Comparison of ENCODE assay signal across 12 mouse cellular contexts in the genomic region with DNA sequence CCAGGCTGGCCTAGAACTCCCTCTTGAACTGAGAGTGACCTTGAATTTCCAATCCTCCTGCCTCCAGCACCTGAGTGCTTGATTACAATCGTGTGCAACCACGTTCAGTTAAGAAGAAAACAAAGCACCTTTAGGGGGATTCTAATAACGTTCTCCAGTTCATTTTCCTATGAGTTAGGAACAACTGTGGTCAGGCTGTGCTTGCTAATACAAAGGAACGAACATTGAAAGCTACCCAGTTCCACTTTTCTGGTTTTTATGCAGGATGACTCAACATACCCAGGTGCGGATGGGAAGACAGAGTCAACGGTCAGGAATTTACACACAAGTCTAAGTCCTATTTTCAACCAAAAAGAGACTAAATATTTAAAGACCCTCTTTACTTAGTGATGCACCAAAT. TPM values are rescaled to one million over a fixed set of nuclear protein-coding genes. Genes with fewer than 3 reads are reported as not detected.
DNase-seq lines count a peak whose midpoint lies in the region; ATAC-seq and TF ChIP-seq lines count a peak whose summit lies in the region.
"Had no signal": no experiment of that assay in that cellular context is flagged by ENCODE, and none has a peak within 500 bp of the region (broad histone marks: within the 10 kb centered on the region; RNA-seq: fewer than 3 reads in every experiment).

No protein-coding gene starts in this region.

- no peaks in the 10 kb centered on the region; the same call in 1 of the 2 replicates for H3K36me3 ChIP-seq in lung, embryonic 14.5 days (ENCODE audit: insufficient read depth)
- peaks cover 4% of the 10 kb centered on the region; the same call in 1 of the 2 replicates for H3K36me3 ChIP-seq in forebrain, embryonic 16.5 days (ENCODE audit: control insufficient read depth, insufficient read depth)
- peaks cover 25% of the 10 kb centered on the region for H3K36me3 ChIP-seq in limb, embryonic 10.5 days
- peaks cover 2% of the 10 kb centered on the region; the same call in 1 of the 2 replicates for H3K36me3 ChIP-seq in neural tube, embryonic 14.5 days (ENCODE audit: control insufficient read depth, insufficient read depth, low read length)

- no peaks in the 10 kb centered on the region for H3K4me1 ChIP-seq in lung, embryonic 14.5 days (ENCODE audit: insufficient read depth)
- H3K4me1 ChIP-seq in forebrain, embryonic 16.5 days (replicated peaks; ENCODE audit: control insufficient read depth, insufficient read depth, low read length) = peaks cover 9% of the 10 kb centered on the region
- peaks cover 11% of the 10 kb centered on the region for H3K4me1 ChIP-seq in limb, embryonic 10.5 days
- 0 out of 2 replicates have a peak, but pooled peaks cover 2% of the 10 kb centered on the region for H3K4me1 ChIP-seq in neural tube, embryonic 14.5 days (ENCODE audit: control insufficient read depth, insufficient read depth, low read length)

- H3K4me2 ChIP-seq in lung, embryonic 14.5 days = peak overlapping the region; percentile 91
- peak overlapping the region; percentile 84 for H3K4me2 ChIP-seq in forebrain, embryonic 16.5 days (ENCODE audit: low read length)
- peak overlapping the region; percentile 80; the same call in 1 of the 2 replicates for H3K4me2 ChIP-seq in neural tube, embryonic 14.5 days (ENCODE audit: low read depth, low read length)

- no peaks in the 10 kb centered on the region for H3K27me3 ChIP-seq in lung, embryonic 14.5 days (ENCODE audit: insufficient read depth, low read length)
- no peaks in the 10 kb centered on the region for H3K27me3 ChIP-seq in forebrain, embryonic 16.5 days (replicated peaks; ENCODE audit: control insufficient read depth, insufficient read depth, low read length)
- H3K27me3 ChIP-seq in limb, embryonic 10.5 days (ENCODE audit: low read depth, poor library complexity, severe bottlenecking) = no peaks in the 10 kb centered on the region
- H3K27me3 ChIP-seq in neural tube, embryonic 14.5 days (ENCODE audit: control insufficient read depth, insufficient read depth, low read length) = no peaks in the 10 kb centered on the region

- no peak overlapping the region for H3K4me3 ChIP-seq in lung, embryonic 14.5 days (ENCODE audit: low read depth, low read length)
- no peak overlapping the region for H3K4me3 ChIP-seq in forebrain, embryonic 16.5 days (replicated peaks; ENCODE audit: low read length)
- H3K4me3 ChIP-seq in limb, embryonic 10.5 days = peak overlapping the region; percentile 66
- H3K4me3 ChIP-seq in neural tube, embryonic 14.5 days (ENCODE audit: low read depth, low read length) = no peak overlapping the region; the same call in 1 of the 2 replicates

- no peak for DNase-seq in lung, embryonic 14.5 days
- no peak for DNase-seq in lung, postnatal 4 days
- DNase-seq in limb, embryonic 10.5 days (ENCODE audit: low spot score) = no peak
- no peak for DNase-seq in ovary, adult 18-20 months (ENCODE audit: low spot score)
- no peak for DNase-seq in testis, postnatal 10 days (ENCODE audit: low spot score)
- DNase-seq: adrenal gland, postnatal 10 days; cerebellum, postnatal 10 days; kidney, postnatal 4 days had no signal

- H3K9me3 ChIP-seq in lung, embryonic 14.5 days (ENCODE audit: low read depth, low read length) = no peaks in the 10 kb centered on the region
- H3K9me3 ChIP-seq in forebrain, embryonic 16.5 days (ENCODE audit: control insufficient read depth, low read length) = no peaks in the 10 kb centered on the region
- H3K9me3 ChIP-seq in limb, embryonic 10.5 days (replicated peaks) = no peaks in the 10 kb centered on the region
- no peaks in the 10 kb centered on the region for H3K9me3 ChIP-seq in neural tube, embryonic 14.5 days (ENCODE audit: control insufficient read depth, low read length)

- H3K27ac ChIP-seq in lung, embryonic 14.5 days (ENCODE audit: low read depth) = no peak overlapping the region
- no peak overlapping the region for H3K27ac ChIP-seq in forebrain, embryonic 16.5 days (ENCODE audit: low read length)
- H3K27ac ChIP-seq in limb, embryonic 10.5 days = no peak overlapping the region; the same call in 1 of the 2 replicates
- H3K27ac ChIP-seq in neural tube, embryonic 14.5 days (ENCODE audit: low read depth, low read length) = no peak overlapping the region

- ATAC-seq in lung, embryonic 14.5 days (ENCODE audit: insufficient read depth) = no peak
- no peak for ATAC-seq in forebrain, embryonic 16.5 days
- ATAC-seq in neural tube, embryonic 14.5 days (ENCODE audit: low read depth) = no peak

- no peak overlapping the region for H3K9ac ChIP-seq in lung, embryonic 14.5 days
- no peak overlapping the region for H3K9ac ChIP-seq in forebrain, embryonic 16.5 days (replicated peaks; ENCODE audit: low read depth, low read length)
- peak overlapping the region; percentile 67; the same call in 1 of the 2 replicates for H3K9ac ChIP-seq in neural tube, embryonic 14.5 days (replicated peaks; ENCODE audit: low read depth, low read length)

- WGBS in lung, embryonic 14.5 days = 76% methylated on average over 6 of the region's 6 CpGs
- WGBS in forebrain, embryonic 16.5 days = 79% methylated on average over 6 of the region's 6 CpGs
- WGBS in limb, embryonic 10.5 days = 81% methylated on average over 6 of the region's 6 CpGs
- WGBS in neural tube, embryonic 14.5 days = 84% methylated on average over 6 of the region's 6 CpGs

- TF ChIP-seq CTCF in lung, embryonic 14.5 days (IDR thresholded peaks at IDR 0.05; ENCODE audit: low read depth) = no peak

RNA-seq across cellular contexts. Expression of a gene that starts 0.9 kb away (rescaled TPM):
- polyA plus RNA-seq in lung, embryonic 14.5 days (2014; fragmentation: Nextera tagmentation; extraction: Ambion mirVana) = 0.14 TPM in 1 of 2 replicates, not detected in the other
- 0.54 and 0.63 TPM in 2 replicates for polyA plus RNA-seq in forebrain, embryonic 16.5 days (2015; fragmentation: Nextera tagmentation; extraction: Ambion mirVana)
- 0.67 and 0.70 TPM in 2 replicates for polyA plus RNA-seq in limb, embryonic 10.5 days (2016; fragmentation: Nextera tagmentation; extraction: Ambion mirVana)
- 0.13 and 0.17 TPM in 2 replicates for polyA plus RNA-seq in neural tube, embryonic 14.5 days (2014; fragmentation: Nextera tagmentation; extraction: Ambion mirVana)
- polyA plus RNA-seq: liver, embryonic 16.5 days had no signal

RNA-seq across cellular contexts. Expression of a gene that starts 1.1 kb away (rescaled TPM):
- 8.8 and 11.0 TPM in 2 replicates for polyA plus RNA-seq in lung, embryonic 14.5 days (2014; fragmentation: Nextera tagmentation; extraction: Ambion mirVana)
- 42.4 and 46.0 TPM in 2 replicates for polyA plus RNA-seq in forebrain, embryonic 16.5 days (2015; fragmentation: Nextera tagmentation; extraction: Ambion mirVana)
- 12.9 and 17.0 TPM in 2 replicates for polyA plus RNA-seq in limb, embryonic 10.5 days (2016; fragmentation: Nextera tagmentation; extraction: Ambion mirVana)
- polyA plus RNA-seq in neural tube, embryonic 14.5 days (2014; fragmentation: Nextera tagmentation; extraction: Ambion mirVana) = 23.7 and 27.8 TPM in 2 replicates
- polyA plus RNA-seq: erythroblast, embryonic 14.5 days had no signal

RNA-seq across cellular contexts. Expression of a gene that starts 20.5 kb away (rescaled TPM):
- polyA plus RNA-seq in lung, embryonic 14.5 days (2014; fragmentation: Nextera tagmentation; extraction: Ambion mirVana) = 1.9 and 2.7 TPM in 2 replicates
- polyA plus RNA-seq in forebrain, embryonic 16.5 days (2015; fragmentation: Nextera tagmentation; extraction: Ambion mirVana) = 11.7 and 14.6 TPM in 2 replicates
- 2.5 and 2.6 TPM in 2 replicates for polyA plus RNA-seq in limb, embryonic 10.5 days (2016; fragmentation: Nextera tagmentation; extraction: Ambion mirVana)
- 11.6 and 13.6 TPM in 2 replicates for polyA plus RNA-seq in neural tube, embryonic 14.5 days (2014; fragmentation: Nextera tagmentation; extraction: Ambion mirVana)

RNA-seq across cellular contexts. Expression of a gene that starts 30.3 kb away (rescaled TPM):
- 0.12 and 0.46 TPM in 2 replicates for polyA plus RNA-seq in lung, embryonic 14.5 days (2014; fragmentation: Nextera tagmentation; extraction: Ambion mirVana)
- 11.8 and 19.5 TPM in 2 replicates for polyA plus RNA-seq in forebrain, embryonic 16.5 days (2015; fragmentation: Nextera tagmentation; extraction: Ambion mirVana)
- polyA plus RNA-seq in limb, embryonic 10.5 days (2016; fragmentation: Nextera tagmentation; extraction: Ambion mirVana) = 0.23 and 0.34 TPM in 2 replicates
- polyA plus RNA-seq in neural tube, embryonic 14.5 days (2014; fragmentation: Nextera tagmentation; extraction: Ambion mirVana) = 17.7 and 22.7 TPM in 2 replicates
- polyA plus RNA-seq: erythroblast, embryonic 14.5 days had no signal

RNA-seq across cellular contexts. Expression of a gene that starts 38.0 kb away (rescaled TPM):
- polyA plus RNA-seq in lung, embryonic 14.5 days (2014; fragmentation: Nextera tagmentation; extraction: Ambion mirVana) = 37.9 and 43.2 TPM in 2 replicates
- polyA plus RNA-seq in forebrain, embryonic 16.5 days (2015; fragmentation: Nextera tagmentation; extraction: Ambion mirVana) = 14.8 and 17.3 TPM in 2 replicates
- 19.5 and 23.9 TPM in 2 replicates for polyA plus RNA-seq in limb, embryonic 10.5 days (2016; fragmentation: Nextera tagmentation; extraction: Ambion mirVana)
- 15.4 and 30.9 TPM in 2 replicates for polyA plus RNA-seq in neural tube, embryonic 14.5 days (2014; fragmentation: Nextera tagmentation; extraction: Ambion mirVana)
